Mouse (Mus musculus): ENCODE results near the gene Taldo1.

DNA sequence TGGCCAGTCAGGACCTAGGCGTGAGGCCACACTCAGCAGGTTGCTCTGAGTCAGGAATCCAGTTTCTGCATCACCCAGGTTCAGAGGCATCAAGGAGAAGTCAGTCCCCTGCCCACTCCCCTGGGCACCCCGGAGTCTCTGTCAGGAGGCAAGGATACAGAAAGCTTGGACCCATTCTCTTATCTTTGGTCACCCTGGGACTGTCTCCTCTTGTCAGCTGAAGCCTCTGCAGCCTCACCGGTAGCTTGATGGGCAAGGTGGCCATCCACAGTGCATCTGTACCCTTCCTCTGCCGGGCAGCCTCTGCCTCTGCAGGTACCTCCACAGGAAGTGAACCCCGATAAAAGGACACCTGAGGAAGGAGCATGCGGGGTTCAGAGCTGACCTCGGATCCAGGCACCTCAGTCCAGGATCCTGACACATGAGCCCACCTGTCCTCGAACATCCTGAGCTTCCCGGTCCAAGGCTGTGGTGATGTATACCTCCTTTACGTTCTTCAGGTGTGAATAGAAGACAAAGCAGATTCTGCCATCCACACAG, 47.2 kb downstream of the Taldo1 start:
- TF ChIP-seq CTCF (IDR thresholded peaks at IDR 0.05; ENCODE audit: control insufficient read depth, insufficient read depth, low read length) (no peak), POLR2A (IDR thresholded peaks at IDR 0.05; ENCODE audit: borderline replicate concordance, control insufficient read depth, low read depth, low read length) (no peak)
